Mouse (Mus musculus): ENCODE measurements at regions not wholly inside any gene's neighbourhood (a gene's known extent, or its start where the extent isn't known, plus 50 kb on each side); places are given as distances from the start of the nearest gene placed in this dataset.

DNA sequence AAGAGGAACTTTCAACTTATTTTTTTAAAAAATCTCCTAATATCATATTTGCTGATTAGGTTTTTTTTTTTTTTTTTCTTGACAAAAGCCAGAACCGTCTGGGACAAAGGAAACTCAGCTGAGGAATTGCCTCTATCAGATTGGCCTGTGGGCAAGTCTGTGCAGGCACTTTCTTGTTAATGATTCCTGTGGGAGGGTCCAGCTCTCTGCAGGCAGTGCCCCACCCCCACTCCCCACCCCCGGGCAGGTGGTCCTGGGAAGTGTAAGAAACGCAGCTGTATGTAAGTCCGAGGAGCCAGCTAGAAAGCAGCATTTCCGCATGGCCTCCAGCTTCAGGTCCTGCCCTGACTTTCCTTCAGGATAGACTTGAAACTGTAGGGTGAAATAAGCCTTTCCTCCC, 377.7 kb downstream of the Sox2 start:
- no peaks in the 10 kb centered on the region for H3K9me3 ChIP-seq (ENCODE audit: control insufficient read depth, low read length)
- no peak for ATAC-seq
- H3K27ac ChIP-seq (ENCODE audit: low read depth, low read length), result no peak overlapping the region
- no peaks in the 10 kb centered on the region for H3K36me3 ChIP-seq (ENCODE audit: control insufficient read depth, insufficient read depth, low read length)
- WGBS, result 17% methylated on average over 5 of the region's 5 CpGs
- no peaks in the 10 kb centered on the region; the same call in 1 of the 2 replicates for H3K27me3 ChIP-seq (replicated peaks; ENCODE audit: control insufficient read depth, insufficient read depth, low read length)
- no peak overlapping the region for H3K4me2 ChIP-seq (ENCODE audit: low read length)
- no peak overlapping the region for H3K9ac ChIP-seq (ENCODE audit: low read depth, low read length)
- no peak overlapping the region for H3K4me3 ChIP-seq (ENCODE audit: low read length)
- H3K4me1 ChIP-seq (ENCODE audit: control insufficient read depth, insufficient read depth, low read depth, low read length), result no peaks in the 10 kb centered on the region

DNA sequence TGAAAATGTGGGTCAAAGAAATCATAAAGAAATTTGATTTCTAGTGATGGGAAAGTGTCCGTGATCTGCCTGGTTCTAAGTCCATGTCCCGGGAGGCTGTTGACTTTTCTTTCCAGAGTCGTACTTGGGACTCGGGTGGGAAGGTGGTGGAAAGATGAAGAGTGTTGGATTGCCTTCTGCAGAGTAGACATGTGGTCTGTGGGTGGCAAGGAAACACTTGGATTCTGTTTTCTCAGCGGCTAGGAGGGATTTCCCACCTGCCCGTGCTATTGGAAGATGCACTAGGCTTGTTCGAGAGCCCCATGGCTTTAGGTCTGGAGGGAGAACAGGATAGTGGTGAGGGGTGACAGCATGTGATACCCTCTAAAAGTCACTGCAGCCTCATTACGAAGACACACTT, 379.7 kb downstream of the Sox2 start:
- H3K4me1 ChIP-seq (ENCODE audit: control insufficient read depth, insufficient read depth, low read depth, low read length), result no peaks in the 10 kb centered on the region
- no peaks in the 10 kb centered on the region for H3K36me3 ChIP-seq (ENCODE audit: control insufficient read depth, insufficient read depth, low read length)
- H3K4me2 ChIP-seq (ENCODE audit: low read length), result no peak overlapping the region
- H3K27ac ChIP-seq (ENCODE audit: low read depth, low read length), result no peak overlapping the region
- ATAC-seq, result no peak
- no peaks in the 10 kb centered on the region; the same call in 1 of the 2 replicates for H3K27me3 ChIP-seq (replicated peaks; ENCODE audit: control insufficient read depth, insufficient read depth, low read length)
- no peak overlapping the region for H3K9ac ChIP-seq (ENCODE audit: low read depth, low read length)
- no peak overlapping the region for H3K4me3 ChIP-seq (ENCODE audit: low read length)
- WGBS, result 92% methylated on average over 8 of the region's 8 CpGs
- H3K9me3 ChIP-seq (ENCODE audit: control insufficient read depth, low read length), result no peaks in the 10 kb centered on the region

DNA sequence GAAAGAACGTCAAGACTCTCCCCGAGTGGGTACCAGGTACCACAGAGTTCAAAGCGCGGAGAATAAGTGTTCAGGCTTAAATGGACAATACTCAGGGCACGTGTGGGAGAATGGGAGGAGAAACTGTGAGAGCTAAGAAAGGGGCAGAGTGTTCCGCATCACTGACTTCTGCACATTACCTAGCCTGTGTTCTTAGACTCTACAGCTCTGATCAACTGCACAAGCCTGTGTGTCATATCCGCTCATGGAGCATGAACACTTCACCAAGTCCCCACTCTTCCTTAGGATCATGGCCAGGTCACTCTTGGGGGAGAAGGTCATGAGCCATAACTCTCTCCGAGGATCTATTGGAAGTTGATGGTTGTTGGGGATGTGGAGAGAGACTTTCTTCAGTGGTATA, 383.4 kb downstream of the Sox2 start:
- Histone ChIP-seq H3K27me3 (replicated peaks; ENCODE audit: control insufficient read depth, insufficient read depth, low read length) (no peaks in the 10 kb centered on the region), H3K27ac (ENCODE audit: low read depth, low read length) (no peak overlapping the region), H3K36me3 (ENCODE audit: control insufficient read depth, insufficient read depth, low read length) (no peaks in the 10 kb centered on the region), H3K9me3 (ENCODE audit: control insufficient read depth, low read length) (no peaks in the 10 kb centered on the region), H3K4me2 (ENCODE audit: low read length) (no peak overlapping the region), H3K4me3 (ENCODE audit: low read length) (no peak overlapping the region), H3K4me1 (ENCODE audit: control insufficient read depth, insufficient read depth, low read depth, low read length) (no peaks in the 10 kb centered on the region), H3K9ac (ENCODE audit: low read depth, low read length) (no peak overlapping the region)
- ATAC-seq, result no peak
- WGBS, result 74% methylated on average over 8 of the region's 8 CpGs

DNA sequence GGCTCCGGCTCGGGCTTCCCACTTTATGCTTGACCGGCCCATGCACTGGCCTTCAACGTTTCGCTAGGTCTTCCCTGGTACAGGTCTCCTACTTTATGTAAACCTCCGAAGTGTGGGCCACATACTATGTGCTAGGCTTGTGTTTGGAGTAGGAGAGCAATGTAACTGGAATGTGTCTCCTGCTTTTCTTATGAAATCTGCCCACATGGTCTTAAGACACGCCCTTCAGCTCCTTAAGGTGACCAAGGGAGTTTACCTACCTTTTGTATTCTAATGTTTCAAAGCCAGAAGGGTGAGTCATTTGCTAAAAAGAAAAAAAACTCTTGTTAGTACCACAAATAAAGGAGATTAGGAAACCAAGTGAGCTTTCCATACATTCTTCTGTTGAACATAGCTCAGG, 385.0 kb downstream of the Sox2 start:
- Histone ChIP-seq H3K4me1 (ENCODE audit: control insufficient read depth, insufficient read depth, low read depth, low read length) (no peaks in the 10 kb centered on the region), H3K27me3 (replicated peaks; ENCODE audit: control insufficient read depth, insufficient read depth, low read length) (no peaks in the 10 kb centered on the region), H3K9ac (ENCODE audit: low read depth, low read length) (no peak overlapping the region), H3K4me2 (ENCODE audit: low read length) (no peak overlapping the region), H3K36me3 (ENCODE audit: control insufficient read depth, insufficient read depth, low read length) (no peaks in the 10 kb centered on the region), H3K4me3 (ENCODE audit: low read length) (no peak overlapping the region), H3K27ac (ENCODE audit: low read depth, low read length) (no peak overlapping the region), H3K9me3 (ENCODE audit: control insufficient read depth, low read length) (no peaks in the 10 kb centered on the region)
- WGBS, result 88% methylated on average over 7 of the region's 7 CpGs
- no peak for ATAC-seq

DNA sequence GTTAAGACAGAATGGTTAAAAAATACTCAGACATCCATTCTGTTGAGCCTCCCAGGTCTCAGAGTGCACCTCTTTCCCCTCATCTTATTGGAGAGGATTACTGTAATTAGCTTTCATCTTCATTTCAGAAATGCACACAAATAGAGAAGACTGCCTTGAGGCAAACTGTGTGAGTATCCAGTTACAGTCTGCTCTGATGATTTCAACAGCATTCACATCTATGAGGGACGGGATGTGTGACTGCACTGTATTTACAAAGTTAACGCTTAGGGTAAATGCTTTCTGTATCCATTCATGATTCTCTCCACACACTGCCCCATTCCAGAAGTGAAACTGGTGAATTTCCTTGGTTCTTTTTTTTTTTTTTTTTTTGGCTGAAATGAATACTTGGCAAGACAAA, 393.5 kb downstream of the Sox2 start:
- Histone ChIP-seq H3K4me2 (ENCODE audit: low read length) (no peak overlapping the region), H3K9me3 (ENCODE audit: control insufficient read depth, low read length) (no peaks in the 10 kb centered on the region), H3K27me3 (replicated peaks; ENCODE audit: control insufficient read depth, insufficient read depth, low read length) (no peaks in the 10 kb centered on the region), H3K36me3 (ENCODE audit: control insufficient read depth, insufficient read depth, low read length) (no peaks in the 10 kb centered on the region), H3K4me1 (ENCODE audit: control insufficient read depth, insufficient read depth, low read depth, low read length) (no peaks in the 10 kb centered on the region), H3K9ac (ENCODE audit: low read depth, low read length) (no peak overlapping the region), H3K27ac (ENCODE audit: low read depth, low read length) (no peak overlapping the region), H3K4me3 (ENCODE audit: low read length) (no peak overlapping the region)
- 79% methylated on average over 2 of the region's 2 CpGs for WGBS
- ATAC-seq, result no peak

DNA sequence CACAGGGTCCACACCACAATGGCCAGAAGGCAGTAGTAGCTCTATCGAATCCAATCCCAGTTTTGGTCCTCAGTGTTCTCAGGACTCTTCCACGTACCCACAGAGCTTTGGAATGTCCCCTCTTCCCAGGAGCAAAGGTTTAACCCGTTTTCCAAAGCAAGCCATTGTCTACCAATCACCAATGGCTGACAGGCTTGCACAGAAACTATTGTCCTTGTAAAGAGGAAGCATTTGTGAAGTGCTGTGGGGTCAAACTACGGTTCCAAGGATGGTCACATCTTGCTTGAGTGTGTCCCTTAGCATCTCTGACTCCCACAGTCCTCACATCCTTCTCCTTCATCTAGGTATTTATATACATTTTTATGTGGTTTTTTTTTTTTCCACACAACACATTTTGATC, 409.2 kb downstream of the Sox2 start:
- no peaks in the 10 kb centered on the region for H3K4me1 ChIP-seq (ENCODE audit: control insufficient read depth, insufficient read depth, low read depth, low read length)
- no peak for ATAC-seq
- no peak overlapping the region for H3K4me2 ChIP-seq (ENCODE audit: low read length)
- H3K36me3 ChIP-seq (ENCODE audit: control insufficient read depth, insufficient read depth, low read length), result no peaks in the 10 kb centered on the region
- H3K4me3 ChIP-seq (ENCODE audit: low read length), result no peak overlapping the region
- H3K9me3 ChIP-seq (ENCODE audit: control insufficient read depth, low read length), result no peaks in the 10 kb centered on the region
- H3K27me3 ChIP-seq (replicated peaks; ENCODE audit: control insufficient read depth, insufficient read depth, low read length), result no peaks in the 10 kb centered on the region; the same call in 1 of the 2 replicates
- H3K9ac ChIP-seq (ENCODE audit: low read depth, low read length), result no peak overlapping the region
- 19% methylated on average over 4 of the region's 4 CpGs for WGBS
- no peak overlapping the region for H3K27ac ChIP-seq (ENCODE audit: low read depth, low read length)

DNA sequence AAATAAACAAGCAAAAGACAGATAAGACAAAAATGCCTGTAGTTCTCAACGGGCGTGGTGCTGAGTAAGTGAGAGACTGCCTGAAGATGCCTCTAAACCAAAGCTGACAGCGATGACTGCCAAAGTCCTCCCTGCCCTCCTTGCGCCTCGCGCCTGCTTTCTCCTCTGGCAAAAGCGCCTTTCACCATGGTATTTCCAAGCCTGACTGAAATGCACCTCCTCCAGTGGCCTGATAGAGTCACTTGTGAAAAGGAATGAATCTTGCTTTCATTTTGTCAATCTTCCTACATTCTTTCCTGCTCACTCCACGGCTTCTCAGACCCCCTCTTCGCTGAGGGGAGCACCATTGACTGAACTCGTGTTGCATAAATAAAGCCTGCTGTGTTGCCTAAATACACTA, 409.8 kb downstream of the Sox2 start:
- Histone ChIP-seq H3K4me1 (ENCODE audit: control insufficient read depth, insufficient read depth, low read depth, low read length) (no peaks in the 10 kb centered on the region), H3K36me3 (ENCODE audit: control insufficient read depth, insufficient read depth, low read length) (no peaks in the 10 kb centered on the region), H3K9ac (ENCODE audit: low read depth, low read length) (no peak overlapping the region), H3K27ac (ENCODE audit: low read depth, low read length) (no peak overlapping the region), H3K9me3 (ENCODE audit: control insufficient read depth, low read length) (no peaks in the 10 kb centered on the region), H3K4me2 (ENCODE audit: low read length) (peak overlapping the region; percentile 20; the same call in 1 of the 2 replicates), H3K27me3 (replicated peaks; ENCODE audit: control insufficient read depth, insufficient read depth, low read length) (no peaks in the 10 kb centered on the region; the same call in 1 of the 2 replicates), H3K4me3 (ENCODE audit: low read length) (no peak overlapping the region)
- ATAC-seq, result peak; percentile 56; the same call in 1 of the 2 replicates
- WGBS, result 15% methylated on average over 10 of the region's 10 CpGs

DNA sequence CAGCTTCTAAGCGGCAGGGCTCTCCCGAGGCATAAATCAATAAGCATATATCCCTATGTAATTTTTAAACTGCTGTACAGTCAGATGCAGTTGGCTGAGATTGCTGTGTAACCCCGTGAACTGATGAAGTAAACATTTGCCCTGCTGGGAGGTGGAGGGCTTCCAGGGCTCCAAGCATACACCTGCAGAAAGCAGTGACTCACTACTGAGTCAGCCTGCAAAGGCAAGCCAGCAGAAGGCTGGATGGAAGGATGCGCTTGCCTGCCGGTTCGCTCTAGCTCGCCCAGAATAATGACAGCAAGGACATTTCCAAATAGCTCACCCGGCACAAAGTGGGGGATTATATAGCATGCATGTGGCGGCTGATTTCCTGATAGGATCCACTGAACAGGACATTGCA, 416.6 kb downstream of the Sox2 start:
- Histone ChIP-seq H3K4me1 (ENCODE audit: control insufficient read depth, insufficient read depth, low read depth, low read length) (no peaks in the 10 kb centered on the region), H3K27me3 (replicated peaks; ENCODE audit: control insufficient read depth, insufficient read depth, low read length) (no peaks in the 10 kb centered on the region), H3K27ac (ENCODE audit: low read depth, low read length) (no peak overlapping the region), H3K4me2 (ENCODE audit: low read length) (no peak overlapping the region), H3K4me3 (ENCODE audit: low read length) (no peak overlapping the region), H3K36me3 (ENCODE audit: control insufficient read depth, insufficient read depth, low read length) (no peaks in the 10 kb centered on the region), H3K9ac (ENCODE audit: low read depth, low read length) (no peak overlapping the region), H3K9me3 (ENCODE audit: control insufficient read depth, low read length) (no peaks in the 10 kb centered on the region)
- WGBS, result 54% methylated on average over 9 of the region's 9 CpGs
- ATAC-seq, result 0 out of 2 replicates have a peak, but pooled peaks have one; percentile 50

DNA sequence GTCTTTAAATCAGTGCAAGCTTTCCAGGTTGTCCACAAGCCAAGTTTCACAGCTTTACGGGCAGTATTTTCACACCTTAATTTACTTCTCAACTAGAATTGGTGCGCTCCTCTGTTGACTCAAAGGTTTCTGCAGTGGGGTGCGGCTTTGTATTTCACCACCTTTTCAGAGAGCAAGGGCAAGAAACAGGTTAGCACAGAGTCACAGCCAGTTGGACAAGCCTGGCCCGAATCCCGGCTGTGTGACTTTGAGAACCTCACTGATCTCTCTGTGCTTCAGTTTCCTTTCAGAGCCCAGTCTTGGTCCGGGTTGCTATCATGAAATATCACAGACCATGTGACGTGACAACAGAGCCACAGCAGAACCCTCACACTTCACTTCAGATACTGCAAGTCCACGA, 418.4 kb downstream of the Sox2 start:
- Histone ChIP-seq H3K4me3 (ENCODE audit: low read length) (no peak overlapping the region), H3K9me3 (ENCODE audit: control insufficient read depth, low read length) (no peaks in the 10 kb centered on the region), H3K4me1 (ENCODE audit: control insufficient read depth, insufficient read depth, low read depth, low read length) (no peaks in the 10 kb centered on the region), H3K4me2 (ENCODE audit: low read length) (no peak overlapping the region), H3K27ac (ENCODE audit: low read depth, low read length) (no peak overlapping the region), H3K27me3 (replicated peaks; ENCODE audit: control insufficient read depth, insufficient read depth, low read length) (no peaks in the 10 kb centered on the region), H3K9ac (ENCODE audit: low read depth, low read length) (no peak overlapping the region), H3K36me3 (ENCODE audit: control insufficient read depth, insufficient read depth, low read length) (no peaks in the 10 kb centered on the region)
- WGBS, result 92% methylated on average over 8 of the region's 8 CpGs
- no peak for ATAC-seq

DNA sequence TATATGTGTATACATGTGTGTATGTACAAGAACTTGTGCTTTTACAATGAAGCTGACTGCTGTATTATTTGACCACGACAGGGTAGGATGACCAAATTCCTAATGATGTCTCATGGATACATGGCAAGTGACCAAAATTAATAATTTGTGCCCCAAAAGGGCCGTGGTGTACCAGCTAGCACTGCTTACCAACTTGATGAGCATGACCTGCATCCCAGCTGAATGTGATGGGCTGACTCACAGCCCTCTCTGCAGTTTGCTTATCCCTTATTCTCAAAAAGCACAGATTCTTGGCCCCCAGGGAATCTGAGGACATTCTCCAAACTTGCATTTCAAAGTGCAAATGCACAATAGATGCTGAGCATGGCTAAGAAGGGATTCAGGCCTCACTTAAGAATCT, 420.8 kb downstream of the Sox2 start:
- Histone ChIP-seq H3K4me3 (ENCODE audit: low read length) (no peak overlapping the region), H3K9me3 (ENCODE audit: control insufficient read depth, low read length) (no peaks in the 10 kb centered on the region), H3K27ac (ENCODE audit: low read depth, low read length) (no peak overlapping the region), H3K4me1 (ENCODE audit: control insufficient read depth, insufficient read depth, low read depth, low read length) (no peaks in the 10 kb centered on the region), H3K4me2 (ENCODE audit: low read length) (no peak overlapping the region), H3K36me3 (ENCODE audit: control insufficient read depth, insufficient read depth, low read length) (no peaks in the 10 kb centered on the region), H3K9ac (ENCODE audit: low read depth, low read length) (no peak overlapping the region), H3K27me3 (replicated peaks; ENCODE audit: control insufficient read depth, insufficient read depth, low read length) (no peaks in the 10 kb centered on the region)
- no peak for ATAC-seq
- WGBS, result 59% methylated on average over 2 of the region's 2 CpGs
